Mouse (Mus musculus): Measurements from ENCODE around the gene Gm9964.
"Not testable (repeated sequence)": the region's sequence is repeated elsewhere in the genome, so short reads cannot be mapped to it uniquely, and the experiment has no call there.

Gene Gm9964

GRCm38 (mm10) chr11:79296856-79297491 lies at the start of gene Gm9964:
Gene Gm9964, minus strand, starts transcription at chr11:79296906.
- no peak for DNase-seq (ENCODE audit: low spot score)

DNA sequence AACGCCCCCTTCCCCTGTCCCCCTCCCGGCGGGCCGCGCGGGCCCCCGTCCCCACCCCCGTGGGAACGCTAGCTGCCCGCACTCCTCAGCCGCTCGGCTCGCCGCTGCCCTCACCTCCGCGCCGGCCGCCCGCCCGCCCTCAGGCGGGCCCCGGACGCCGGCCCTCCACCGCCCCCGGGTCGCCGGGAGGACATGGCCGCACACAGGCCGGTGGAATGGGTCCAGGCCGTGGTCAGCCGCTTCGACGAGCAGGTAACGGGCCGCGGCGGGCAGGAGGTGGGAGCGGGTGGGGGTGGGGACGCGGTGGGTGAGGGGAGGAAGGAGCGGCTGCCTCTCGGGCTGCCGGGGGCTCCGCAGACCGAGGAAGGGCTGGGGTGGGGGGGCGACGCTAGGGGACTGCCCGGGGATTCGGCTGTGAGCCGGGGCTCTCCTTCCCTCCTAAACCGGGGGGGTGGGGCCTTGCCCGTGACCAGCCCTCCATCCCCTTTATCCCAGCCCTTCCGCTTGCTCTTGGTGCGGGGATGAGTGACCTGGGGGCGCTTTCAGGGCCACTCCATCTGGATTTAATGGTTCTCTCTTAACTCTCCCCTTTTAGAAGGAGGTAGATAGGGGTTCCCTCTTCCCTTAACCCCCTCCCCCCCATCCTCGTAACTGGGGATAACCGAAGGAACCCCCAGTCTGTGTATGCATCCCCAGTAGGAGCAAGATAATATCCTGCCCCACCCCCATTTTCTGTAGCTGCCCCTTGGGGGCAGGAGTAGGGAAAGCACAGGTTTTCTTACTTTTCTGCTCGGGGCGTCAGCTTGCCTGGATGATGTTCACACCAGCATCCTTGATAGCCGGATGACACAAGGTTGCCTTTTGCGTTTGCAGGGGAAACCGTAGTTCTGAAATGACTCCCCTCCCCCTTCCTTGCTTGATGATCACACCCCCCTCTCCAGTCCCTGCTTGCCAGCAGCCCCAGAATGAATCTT lies 43.4 kb upstream of the Gm9964 start:
- DNase-seq (ENCODE audit: low spot score): peak; percentile 37

DNA sequence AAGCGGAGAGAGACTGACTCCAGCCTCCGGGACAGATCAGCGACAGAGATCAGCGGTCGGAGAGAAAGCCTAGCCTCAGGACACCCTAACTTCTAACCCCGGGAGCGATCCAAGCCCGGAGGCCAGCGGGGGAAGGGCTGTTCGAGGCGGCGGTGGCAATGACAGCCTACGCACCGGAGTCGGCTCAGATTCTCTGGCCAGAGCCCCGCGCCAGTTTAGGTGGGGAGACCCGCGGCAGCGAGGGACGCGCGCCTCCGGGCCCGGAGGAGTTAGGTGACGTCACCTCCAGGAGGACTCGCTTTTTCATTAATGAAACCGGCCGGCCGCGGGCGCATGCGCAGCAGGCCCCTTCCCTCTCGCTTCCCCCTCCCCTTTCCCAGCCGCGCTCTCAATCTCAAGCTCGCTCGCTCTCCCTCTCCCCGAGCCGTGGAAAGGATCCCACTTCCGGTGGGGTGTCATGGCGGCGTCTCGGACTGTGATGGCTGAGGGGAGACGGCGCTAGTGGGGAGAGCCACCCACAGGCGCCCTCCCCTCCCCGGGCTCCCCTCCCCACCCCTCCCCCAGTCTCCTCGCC lies 42.6 kb upstream of the Gm9964 start, which contains the start of gene Nf1:
Nf1 (plus strand) TSS at position 460 of the 574 bp plus-strand sequence.
- DNase-seq (ENCODE audit: low spot score): peak; percentile 96

DNA sequence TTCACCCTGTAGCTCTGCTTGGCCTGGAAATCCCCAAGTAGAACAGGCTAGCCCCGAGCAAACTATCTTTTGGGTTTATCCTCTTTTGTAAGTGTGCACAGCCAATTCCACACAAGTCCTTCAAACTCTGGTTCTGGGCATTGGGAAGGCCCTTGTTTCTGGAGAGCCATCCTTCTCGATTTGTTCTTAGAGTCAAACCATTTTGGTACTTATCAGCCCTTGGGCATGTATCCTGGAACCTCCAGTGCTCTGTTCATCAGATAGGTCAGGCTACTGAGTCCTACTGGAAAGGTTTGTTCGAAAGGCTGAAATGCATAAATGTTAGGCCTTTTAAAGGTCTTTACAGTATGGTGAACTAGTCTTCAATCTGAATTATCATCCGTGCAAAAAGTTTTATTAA lies 41.9 kb upstream of the Gm9964 start:
- DNase-seq (ENCODE audit: low spot score): no peak

GRCm38 (mm10) chr11:79336722-79337267 lies 40.1 kb upstream of the Gm9964 start:
- no peak for DNase-seq (ENCODE audit: low spot score)

DNA sequence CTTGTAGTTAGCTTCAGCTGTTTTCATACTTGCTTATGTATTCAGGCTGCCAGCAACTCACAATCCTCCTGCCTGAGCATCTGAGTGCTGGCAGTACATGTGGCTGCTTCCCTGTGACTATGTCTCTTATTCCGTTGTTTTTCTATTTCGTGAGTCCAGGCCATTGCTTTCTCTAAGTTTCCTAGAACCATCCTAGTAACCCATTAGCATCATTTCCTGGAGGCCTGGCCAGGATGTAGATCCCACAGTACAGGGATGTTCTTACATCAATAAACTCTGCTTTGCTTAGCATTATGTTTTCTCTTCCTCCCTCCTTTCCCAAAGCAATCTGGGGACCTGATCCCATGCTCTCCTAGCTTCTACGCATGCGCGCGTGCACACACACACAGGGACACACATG lies 38.4 kb upstream of the Gm9964 start:
- DNase-seq (ENCODE audit: low spot score): no peak

- no peak for DNase-seq (ENCODE audit: low spot score)
Measured at GRCm38 (mm10) chr11:79329585-79329984, 32.9 kb upstream of the Gm9964 start.

- DNase-seq (ENCODE audit: low spot score): no peak
Measured at GRCm38 (mm10) chr11:79328060-79328459, 31.4 kb upstream of the Gm9964 start.

DNA sequence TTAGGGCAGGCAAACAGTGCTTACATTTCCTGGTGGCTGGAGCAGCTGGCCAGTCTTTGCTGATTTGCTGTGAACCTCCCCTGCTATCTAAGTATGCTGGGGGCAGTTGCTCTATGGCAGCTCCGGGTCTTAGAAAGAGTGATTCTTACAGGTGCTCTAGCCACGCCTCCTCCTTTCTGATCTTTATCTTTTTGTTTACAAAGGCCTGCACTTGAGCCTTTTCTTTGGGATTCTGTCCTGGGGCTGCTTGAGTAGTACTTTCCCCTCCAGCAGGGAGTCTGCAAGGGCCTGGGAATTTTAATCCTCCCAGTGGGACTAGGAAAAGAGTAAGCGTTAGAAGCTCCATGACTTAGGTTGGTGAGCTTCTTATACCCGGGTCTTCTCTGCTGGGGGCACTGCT lies 30.4 kb upstream of the Gm9964 start:
- DNase-seq (ENCODE audit: low spot score): no peak

- no peak for DNase-seq (ENCODE audit: low spot score)
Measured at GRCm38 (mm10) chr11:79325663-79326062, 29.0 kb upstream of the Gm9964 start.

- no peak for DNase-seq (ENCODE audit: low spot score)
Measured at GRCm38 (mm10) chr11:79323985-79324685, 27.4 kb upstream of the Gm9964 start.

DNA sequence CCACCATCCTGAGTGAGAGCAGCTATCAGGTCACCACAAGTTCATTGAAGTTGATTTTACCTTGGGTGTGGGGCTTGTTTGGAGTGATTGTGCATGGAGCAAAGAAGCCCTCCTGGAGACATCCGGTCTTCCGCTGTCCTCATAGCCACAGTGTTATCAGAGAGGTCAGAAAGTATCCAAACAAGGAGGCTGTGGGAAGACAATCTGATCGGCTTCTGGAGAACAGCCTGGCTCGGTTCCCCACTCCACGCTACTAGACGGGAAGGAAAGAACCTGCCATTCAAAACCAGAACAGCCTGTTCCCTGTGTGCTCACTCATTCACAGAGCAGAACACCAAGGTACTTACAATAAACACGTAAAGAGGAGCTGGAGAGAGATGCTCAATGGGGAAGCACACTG lies 23.1 kb upstream of the Gm9964 start:
- no peak for DNase-seq (ENCODE audit: low spot score)

- no peak for DNase-seq (ENCODE audit: low spot score)
Measured at GRCm38 (mm10) chr11:79316807-79317345, 20.2 kb upstream of the Gm9964 start.

GRCm38 (mm10) chr11:79310467-79310866 lies 13.8 kb upstream of the Gm9964 start:
- DNase-seq (ENCODE audit: low spot score): no peak

DNA sequence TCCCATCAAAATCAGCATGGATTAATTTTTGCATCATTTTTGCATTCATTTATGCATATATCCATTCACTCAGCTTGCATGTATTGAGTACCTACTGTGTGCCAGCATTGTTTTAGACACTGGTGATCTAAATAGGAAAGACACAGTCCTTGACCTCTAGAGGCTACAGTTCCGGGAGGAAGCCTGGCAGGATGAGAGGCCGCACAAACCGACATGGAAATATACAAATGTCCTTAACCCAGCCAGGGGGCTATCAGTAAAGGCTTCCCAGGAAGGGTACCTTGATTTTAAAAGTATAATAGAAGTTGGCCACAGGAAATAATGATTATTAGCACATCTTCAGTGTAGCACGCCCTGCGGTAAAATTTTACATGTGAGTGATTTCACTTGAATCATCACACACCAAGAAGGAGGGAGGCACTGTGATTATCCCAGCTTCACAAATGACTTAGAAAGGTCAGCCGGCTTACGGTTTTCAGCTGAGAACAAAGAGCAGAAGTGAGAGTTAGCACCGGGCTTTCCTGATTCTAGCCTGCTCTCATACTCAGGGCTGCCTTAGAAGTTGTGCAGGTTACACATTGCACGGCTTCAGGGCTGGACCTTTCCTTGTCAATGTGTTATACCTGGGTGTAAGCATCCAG lies 11.0 kb upstream of the Gm9964 start:
- DNase-seq (ENCODE audit: low spot score): no peak

DNA sequence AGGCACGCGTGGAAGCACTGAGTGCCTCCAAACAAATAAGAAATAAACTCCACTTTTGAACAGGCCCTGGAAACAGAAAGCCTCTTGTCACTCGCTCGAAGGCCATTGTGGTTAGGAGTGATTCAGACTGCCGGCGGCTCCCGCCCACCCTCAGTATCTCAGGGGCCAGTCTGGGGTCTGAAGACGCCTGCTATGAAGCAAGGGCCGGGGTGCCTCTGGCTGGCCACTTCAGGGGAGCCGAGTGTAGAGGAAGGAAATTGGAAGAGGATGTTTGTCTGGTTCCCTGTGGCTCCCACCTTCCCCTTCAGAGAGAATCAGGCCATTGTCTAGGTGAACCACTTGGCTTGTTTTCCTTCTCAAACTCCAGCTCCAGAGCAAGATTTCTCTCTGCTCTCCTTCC lies 10.3 kb upstream of the Gm9964 start:
- peak; percentile 17 for DNase-seq (ENCODE audit: low spot score)

- DNase-seq (ENCODE audit: low spot score): peak; percentile 32
Measured at GRCm38 (mm10) chr11:79306510-79306909, 9.8 kb upstream of the Gm9964 start.

DNA sequence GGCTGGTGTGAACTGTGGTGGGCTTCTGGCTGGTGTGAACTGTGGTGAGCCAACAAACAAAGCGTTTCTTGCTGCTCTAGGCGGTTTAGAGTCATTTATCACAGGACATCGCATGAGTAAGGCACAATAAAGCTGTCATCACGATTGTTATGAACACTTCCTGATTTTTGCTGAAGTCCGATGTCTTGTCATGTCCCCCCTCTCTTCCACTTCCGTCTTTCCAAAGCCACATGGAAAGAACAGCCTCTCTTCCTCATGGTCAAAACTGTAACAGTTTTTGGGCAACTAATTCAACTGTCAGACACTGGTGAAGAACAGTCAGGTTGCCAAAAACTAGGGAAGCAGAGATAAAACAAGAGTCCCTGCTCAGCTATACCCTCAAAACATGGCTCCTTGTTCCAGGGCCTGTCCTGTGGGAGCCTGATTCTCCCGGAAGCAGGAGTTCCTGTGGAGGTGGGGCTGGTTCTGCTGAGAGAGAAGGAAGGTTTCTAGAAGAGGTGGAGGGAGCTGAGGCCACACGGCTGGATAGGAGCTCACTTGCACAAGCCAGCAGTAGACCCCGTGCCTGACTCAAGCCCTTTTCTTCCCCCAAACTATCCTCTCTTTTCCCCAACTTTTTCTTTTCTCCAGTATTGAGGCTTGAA lies 9.1 kb upstream of the Gm9964 start:
- DNase-seq (ENCODE audit: low spot score): no peak

DNA sequence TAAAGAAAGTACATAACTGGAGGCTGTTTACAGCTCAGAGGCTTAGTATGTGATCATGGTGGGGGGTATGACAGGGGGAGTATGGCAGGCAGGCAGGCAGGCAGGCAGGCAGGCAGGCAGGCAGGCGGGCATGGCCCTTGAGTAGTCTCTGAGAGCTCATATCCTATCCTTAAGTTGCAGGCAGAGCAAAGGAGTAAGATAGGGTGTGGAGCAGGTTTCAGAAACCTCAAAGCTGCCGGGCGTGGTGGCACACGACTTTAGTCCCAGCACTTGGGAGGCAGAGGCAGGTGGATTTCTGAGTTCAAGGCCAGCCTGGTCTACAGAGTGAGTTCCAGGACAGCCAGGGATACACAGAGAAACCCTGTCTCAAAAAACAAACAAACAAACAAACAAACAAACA lies 7.5 kb upstream of the Gm9964 start:
- not testable (repeated sequence) for DNase-seq (ENCODE audit: low spot score)

DNA sequence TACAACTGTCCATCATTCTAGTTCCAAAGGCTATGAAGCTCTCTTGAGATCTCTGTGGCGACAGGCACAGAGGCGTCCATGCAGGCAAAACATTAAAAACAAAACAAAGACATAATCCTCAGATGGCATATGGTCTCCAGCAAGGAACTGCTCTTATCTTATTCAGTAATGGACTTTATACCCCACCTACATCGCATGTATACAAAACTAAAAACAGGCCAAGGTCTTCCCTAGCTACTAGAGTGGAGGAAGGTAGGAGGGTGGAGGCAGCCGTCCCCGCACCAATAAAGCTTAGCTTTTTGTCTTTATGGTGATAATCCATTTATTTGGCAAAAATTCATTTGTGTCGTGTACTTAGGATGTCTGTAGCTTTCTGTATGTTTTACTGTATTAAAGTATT lies 6.4 kb upstream of the Gm9964 start:
- DNase-seq (ENCODE audit: low spot score): no peak
